Mouse (Mus musculus) heart, postnatal 25 days (tissue): ENCODE measurements around the gene Exo5. TPM values are rescaled to one million over a fixed set of nuclear protein-coding genes. Genes with fewer than 3 reads are reported as not detected.
A peak's percentile ranks its signal among the peaks of the same experiment; 100 is the strongest.

Experiments used
- DNase-seq: peaks from one replicate; pipeline ENCODE4 v3.0.0; 2022; ENCODE audit warnings: low spot score
- intact Hi-C: fragments of 180-260 bp; cut with DNase I; formaldehyde crosslinking; loops from one replicate; pipeline ENCODE4 v1.15.1; 2025
- total RNA-seq, 2 experiments: library from RNA; stranded (reverse); gene quantifications; 2 replicates each; pipeline ENCODE4 v1.2.3; 2021

The Exo5 gene
- total RNA-seq: 1 to 10 TPM; 3.9 to 4.4 TPM

DNA sequence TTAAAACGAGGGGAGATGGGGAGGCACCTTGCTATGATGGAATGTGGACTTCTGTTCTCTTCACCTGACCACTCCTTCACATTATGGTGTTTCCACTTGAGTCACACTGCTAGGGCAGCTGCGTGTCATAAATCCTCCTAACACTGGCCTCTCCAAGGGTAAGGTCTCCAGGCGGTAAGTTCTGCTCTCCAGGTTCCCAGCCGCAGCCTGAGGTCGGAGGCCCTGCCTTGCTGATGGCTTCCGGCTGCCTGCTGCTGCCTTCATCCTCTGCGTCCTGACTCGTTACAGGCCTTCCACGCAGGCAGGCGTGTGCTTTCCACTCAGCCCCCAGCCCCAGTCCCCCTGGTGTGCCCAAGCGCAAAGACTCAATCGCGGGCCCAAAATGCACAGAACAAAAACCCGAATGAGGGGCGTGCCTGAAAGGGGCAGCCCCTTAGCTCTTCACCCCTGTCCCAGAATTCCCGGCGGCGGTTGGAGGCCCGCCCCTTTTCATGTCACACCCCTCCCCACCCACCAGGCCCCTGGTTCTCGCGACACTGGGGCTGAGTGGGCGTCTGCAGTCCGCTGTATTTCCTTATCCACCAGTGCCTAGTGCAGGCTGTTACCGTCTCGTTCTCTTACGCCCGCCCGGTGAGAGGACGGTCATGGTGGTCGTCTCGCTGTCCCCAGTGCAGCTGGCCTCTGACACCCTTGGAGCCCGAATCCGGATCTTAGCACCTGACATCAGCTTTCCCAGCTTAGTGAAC is at the start of gene Exo5:
Gene Exo5, minus strand, starts transcription at position 464 of the 746 bp plus-strand sequence.
- peak; percentile 83 for DNase-seq
- intact Hi-C loops: no loop called here

DNA sequence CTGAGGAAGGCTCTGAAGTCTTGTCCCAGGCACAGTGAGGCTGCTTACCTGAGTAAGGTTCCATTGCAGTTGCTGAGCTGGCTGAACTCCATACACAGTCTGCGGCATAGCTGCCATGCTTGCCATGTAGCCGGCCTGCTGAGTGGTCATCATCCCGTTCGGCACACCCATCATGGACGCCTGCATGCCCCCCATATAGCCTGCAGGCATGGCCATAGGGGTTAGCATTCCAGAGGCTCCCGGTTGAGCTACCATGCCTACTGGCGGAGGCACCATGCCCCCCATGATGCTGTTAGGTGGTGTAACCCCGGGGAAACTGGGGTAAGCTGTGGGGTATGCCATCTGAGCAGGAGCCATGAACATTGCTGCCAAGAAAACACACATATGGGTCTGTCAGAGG is 47.0 kb upstream of the Exo5 start:
- no peak for DNase-seq
- intact Hi-C loops: no loop called here

DNA sequence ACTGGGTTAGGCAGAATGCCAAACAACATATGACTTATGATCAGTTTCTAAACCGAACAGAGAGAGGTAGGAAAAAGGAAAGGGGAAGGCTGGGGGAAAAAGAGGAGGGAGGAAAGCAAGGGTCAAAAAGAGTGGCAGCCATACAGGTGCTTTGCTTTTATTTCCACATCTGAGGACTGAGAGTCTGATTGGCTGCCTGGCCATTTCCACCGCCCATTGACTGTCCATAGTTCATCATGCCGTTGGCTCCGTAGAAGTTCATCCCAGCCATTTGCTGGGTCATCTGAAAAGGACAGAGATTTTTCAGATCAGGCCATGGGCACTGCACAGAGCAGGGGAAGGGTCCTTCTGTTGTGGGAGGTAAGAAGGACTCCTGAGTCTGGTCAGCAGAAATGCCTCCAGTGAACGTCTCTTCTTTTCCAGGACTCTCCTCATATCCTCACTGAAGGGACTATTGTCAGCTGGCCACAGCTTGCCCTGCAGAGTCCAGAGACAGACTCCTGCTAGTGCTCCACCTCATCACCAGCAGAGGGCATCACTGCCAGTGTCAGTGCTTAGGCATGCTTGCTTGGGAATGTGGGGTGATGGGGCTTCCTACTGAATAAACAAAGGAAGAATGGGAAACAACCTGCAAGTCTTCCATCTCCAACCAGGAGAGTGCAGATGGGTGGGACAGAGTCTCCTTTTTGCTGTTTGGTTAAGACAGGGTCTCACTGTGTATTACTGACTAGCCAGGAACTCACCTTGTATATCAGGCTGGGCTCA is 44.7 kb upstream of the Exo5 start:
- no peak for DNase-seq
- intact Hi-C loops: no loop called here

DNA sequence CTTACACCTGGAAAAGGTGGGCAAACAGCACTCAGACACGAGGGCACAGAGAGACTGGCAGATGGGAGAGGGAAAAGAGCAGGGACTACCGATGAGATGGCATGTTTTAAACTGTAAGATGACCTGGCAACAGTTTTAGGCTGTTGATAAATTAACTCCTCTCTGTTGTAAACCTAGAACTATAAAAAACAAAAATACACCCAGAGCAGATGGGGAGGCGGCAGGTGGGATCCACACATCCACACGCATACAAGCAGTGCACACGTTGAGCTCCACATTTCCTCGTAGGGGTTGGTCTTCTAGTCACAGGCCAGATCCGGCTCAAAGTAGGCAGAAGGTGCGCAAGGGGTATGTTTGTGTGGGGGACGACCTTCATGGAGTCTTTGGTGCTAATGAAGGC is 43.7 kb upstream of the Exo5 start:
- DNase-seq: no peak
- intact Hi-C loops: no loop called here

DNA sequence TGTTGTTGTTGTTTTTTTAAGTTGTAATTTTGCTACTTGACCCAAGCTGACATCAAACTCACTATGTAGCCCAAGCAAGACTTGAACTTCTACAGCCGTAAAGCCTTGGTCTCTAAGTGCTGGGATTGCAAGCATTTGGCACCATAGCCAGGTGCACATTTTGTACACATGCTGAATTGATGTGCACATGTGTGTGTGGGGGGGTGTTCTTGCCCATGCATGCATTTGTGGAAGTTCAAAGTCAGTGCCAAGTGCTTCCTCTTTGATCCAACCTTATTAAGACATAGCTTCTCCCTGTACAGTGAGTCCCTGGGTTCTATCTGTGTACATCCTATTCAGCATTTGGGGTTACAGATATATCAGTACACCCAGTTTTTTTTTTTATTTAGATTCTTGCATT is 30.8 kb upstream of the Exo5 start:
- intact Hi-C loops: no loop called here
- DNase-seq: no peak

DNA sequence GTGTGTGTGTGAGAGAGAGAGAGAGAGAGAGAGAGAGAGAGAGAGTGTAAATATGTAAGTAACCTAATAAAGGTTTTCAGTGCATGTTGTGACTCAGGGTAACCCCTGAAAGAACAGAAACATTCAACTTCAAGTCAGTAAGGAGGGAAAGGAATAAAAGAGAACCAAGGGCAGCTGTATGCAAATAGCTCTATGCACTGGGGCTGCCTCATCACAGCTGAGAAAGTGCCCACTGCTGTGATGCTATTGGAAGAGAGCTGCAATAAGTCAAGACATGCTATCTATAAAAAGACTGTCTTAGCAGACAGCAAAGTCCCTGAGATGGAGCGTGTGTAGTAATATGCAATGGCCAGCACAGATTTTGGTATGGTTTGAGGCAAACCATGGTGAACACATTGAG is 28.9 kb upstream of the Exo5 start:
- intact Hi-C loops: no loop called here

DNA sequence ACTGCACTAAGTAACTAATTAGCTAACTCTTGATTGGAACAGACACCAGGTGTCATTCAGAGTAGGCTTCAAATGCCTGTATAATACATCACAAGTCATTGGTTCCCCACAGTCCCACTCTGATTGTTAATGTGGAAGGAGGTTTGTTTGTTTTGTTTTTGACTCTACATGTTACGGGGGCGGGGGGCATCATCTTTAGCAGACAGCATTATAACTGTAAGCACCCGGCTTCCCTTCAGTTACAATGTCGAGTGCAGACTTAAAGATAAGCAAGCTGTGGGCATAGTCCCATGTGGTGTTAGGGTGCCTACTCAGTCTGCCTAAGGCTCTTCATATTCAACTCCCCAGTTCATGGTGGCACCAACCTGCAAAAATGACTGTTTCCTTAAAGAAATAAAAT is 28.2 kb upstream of the Exo5 start:
- no peak for DNase-seq
- intact Hi-C loops: no loop called here

More for the DNA sequence above, 28.9 kb upstream of the Exo5 start:
- DNase-seq: no peak

DNA sequence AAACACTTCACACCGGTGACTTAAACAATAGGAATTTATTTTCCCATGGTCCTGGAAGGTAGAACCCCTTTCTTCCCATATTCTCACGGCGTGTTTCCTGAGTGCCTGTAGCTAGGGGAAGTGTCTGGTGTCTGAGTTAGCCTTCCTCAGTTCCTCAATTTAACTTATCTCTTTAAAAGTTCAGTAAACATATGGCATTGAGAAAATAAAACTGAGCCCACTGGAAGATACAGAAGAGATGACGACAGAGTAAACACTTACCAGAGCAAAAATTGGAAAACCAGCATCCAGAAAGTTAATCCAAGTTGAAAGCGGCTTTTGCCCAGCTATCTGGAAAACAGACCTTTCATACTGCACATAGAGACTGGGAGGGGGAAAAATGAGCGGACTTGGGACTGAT is 27.3 kb upstream of the Exo5 start:
- intact Hi-C loops: no loop called here
- DNase-seq: no peak

DNA sequence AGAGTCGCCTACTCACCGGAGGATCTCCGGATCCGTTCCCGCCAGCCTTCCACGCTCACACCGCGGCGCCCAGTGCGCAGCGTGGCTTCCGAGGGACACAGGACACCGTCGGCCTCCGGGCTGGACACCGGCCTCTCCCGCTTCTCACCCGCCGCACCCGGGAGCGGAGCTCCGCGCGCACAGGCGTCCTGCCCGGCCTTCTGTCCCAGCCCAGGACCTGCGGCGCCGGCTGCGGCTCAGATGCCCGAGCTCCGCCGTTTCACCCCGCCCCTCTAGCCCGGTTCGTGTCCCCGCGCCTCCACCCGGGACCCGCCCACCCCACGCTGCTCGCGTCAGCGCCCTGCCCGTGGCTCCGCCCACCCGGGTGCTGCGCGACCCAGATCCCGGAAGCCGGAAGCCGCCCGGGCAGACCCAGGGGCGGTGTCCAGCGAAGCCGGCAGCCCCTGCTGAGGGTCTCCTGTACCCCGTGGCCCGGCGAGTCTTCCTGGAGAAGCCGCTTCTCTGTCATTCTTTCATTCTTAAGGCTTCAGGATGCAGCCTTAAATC is 26.7 kb upstream of the Exo5 start, which contains the start of gene Zfp69:
Gene Zfp69, minus strand, starts transcription at position 272 of the 546 bp plus-strand sequence.
- DNase-seq: peak; percentile 82
- intact Hi-C loops: no loop called here

DNA sequence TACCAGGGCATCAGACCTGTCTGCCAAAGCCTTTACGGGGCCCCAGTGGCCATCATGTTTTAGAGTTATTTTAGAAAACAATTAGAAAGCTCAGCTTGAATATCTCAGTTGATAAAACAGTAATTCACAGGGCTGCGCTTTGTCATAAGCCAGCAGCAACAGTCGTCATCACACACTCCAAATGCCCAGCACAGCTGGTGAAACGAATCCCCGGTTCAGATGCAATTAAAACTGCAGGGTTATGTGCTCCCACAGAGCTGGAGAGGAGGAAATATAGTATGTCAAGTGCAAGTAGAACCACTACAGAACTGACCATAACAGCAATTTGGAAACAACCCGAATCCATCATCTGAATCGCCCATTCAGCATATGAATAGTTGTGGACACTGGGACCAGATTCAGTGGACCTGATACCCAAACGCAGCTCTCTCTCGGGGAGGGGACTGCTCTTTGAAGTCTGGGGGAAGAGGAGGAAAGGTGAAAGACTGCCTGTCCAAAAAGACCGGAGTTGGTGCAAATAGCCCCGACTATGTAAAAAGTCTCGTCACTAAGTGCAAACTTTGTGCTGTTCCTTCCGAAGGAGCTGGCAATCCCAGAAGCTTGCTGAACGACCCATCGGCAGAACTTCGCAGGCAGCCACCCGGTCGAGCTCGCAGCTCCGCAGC is 26.1 kb upstream of the Exo5 start:
- DNase-seq: no peak
- intact Hi-C loops: no loop called here

DNA sequence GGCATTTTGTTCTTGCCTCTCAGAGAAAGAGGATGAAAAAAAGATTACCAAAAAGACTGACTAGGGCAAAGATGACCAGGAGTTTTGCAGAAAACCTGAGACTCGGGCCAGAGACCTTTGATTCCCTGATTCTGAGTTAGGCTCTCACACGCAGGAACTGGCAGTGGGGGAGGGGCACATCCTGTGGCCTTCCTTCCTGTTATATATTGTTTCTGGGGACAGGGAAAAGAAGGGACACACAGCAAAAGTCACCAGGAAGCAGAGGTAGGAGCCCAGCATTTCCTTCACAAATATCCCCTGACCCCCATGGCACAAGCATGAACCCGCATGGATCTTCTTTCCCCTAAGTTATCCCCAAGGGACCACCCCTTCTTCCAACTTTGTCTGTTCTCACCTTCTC is 24.1 kb upstream of the Exo5 start:
- intact Hi-C loops: no loop called here

DNA sequence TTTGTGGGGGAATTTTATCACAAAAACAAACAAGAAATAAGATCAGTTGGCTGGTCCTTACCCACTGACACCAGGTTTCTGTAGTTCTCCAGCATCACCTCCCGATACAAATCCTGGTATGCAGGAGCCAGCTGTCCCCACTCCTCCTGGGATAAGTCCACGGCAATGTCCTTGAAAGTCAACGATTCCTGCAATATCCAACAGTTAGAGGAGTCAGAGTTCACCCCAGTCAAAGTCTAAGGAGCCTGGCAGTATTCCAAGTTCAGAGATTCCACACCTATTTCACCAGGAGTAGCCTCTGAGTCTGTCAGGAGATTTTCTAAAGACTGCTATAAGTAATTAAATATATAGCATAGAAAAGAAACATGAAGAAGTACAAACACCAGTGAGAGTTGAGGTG is 10.2 kb upstream of the Exo5 start:
- DNase-seq: no peak
- intact Hi-C loops: no loop called here

More for the DNA sequence above, 24.1 kb upstream of the Exo5 start:
- no peak for DNase-seq

DNA sequence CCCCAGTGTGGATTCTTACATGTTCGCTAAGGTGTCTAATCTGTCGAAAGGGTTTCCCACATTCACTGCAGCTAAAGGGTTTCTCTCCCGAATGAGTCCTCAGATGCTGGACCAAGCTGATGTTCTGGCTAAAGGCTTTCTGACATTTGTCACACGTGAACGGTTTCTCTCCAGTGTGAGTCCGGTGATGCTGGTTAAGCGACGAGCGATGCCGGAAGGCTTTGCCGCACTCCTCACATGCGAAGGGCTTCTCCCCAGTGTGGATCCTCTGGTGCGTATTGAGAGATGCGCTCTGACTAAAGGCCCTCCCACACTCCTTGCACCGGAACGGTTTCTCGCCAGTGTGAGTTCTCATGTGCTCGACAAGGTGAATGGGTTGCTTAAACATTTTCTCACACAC is 5.9 kb upstream of the Exo5 start:
- DNase-seq: no peak
- intact Hi-C loops: no loop called here

DNA sequence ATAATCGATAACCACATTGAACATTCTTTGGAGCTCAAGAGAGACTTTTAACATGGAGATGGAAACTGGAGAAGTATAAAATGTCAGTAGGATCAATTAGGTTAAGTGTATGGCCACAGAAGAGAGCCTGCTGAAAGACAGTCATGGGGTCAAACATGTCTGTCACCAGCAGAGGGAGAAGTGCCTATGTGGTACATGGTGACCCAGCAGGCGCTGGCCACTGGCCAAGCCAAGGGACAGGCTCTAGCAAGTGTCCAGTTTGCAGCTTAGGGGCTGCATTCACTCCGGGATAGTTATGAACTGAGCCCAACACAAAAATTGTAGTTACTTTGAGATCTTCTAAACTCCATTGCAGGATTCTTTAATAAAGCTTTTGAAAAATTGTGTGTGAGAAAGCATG is 3.9 kb upstream of the Exo5 start:
- DNase-seq: no peak

DNA sequence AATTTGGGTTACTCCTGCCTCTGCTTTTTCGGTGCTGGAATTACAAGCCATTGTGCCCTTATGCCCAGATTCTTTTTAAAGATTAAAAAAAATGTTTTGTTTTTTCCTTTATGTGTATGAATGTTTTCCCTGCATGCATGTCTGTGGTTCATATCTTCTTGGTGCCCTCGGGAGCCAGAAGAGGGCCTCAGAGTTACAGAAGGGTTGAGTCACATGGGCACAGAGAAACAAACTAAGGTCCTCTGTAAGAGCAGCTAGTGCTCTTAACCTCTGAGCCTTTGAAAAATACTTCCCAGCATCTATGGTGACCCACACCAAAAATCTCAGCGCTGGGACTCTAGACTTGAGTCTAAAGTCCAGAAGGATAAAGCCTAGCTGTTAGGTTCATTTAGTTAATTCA is 569 bp upstream of the Exo5 start:
- intact Hi-C loops: no loop called here
- DNase-seq: no peak

More for the DNA sequence above, 3.9 kb upstream of the Exo5 start:
- intact Hi-C loops: no loop called here

DNA sequence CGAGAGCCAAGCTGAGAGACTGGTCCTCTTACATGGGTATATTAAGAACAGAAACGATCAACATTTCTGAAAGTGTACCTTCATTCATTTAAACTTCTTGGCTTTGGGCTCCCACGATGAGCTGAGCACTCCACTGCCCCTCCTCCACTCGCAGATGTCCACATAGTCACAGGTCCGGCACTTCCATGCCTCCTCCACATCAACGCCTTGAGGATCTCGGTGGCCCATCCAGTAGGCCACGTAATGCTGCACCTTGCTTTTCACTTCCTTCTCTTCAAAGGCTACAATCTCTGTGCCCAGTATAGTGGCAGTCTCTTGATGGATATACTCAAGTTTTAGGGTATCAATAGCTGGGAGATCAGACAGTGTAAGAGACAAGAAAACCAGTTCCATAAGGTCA is 3.4 kb downstream of the Exo5 start:
- no peak for DNase-seq
- intact Hi-C loops: no loop called here

DNA sequence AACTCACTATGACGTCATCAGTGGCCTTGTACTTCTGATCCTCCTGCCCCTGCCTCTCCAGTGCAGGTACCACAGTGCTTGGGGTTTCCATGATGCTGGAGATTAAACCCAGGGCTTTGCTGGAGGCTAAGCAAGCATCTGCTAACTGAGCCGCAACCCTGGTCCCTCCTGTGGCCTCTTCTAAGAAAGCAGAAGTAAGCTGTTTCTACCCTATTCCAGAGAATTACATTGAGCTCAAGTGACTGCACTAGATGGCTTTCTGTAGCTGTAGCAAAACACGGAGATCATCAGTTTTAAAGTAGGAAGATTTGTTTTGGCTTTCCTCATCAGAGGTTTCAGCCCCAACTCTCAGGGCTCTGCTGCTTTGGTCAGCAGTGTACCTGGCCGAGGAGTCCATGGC is 10.3 kb downstream of the Exo5 start:
- no peak for DNase-seq
- intact Hi-C loops: no loop called here

DNA sequence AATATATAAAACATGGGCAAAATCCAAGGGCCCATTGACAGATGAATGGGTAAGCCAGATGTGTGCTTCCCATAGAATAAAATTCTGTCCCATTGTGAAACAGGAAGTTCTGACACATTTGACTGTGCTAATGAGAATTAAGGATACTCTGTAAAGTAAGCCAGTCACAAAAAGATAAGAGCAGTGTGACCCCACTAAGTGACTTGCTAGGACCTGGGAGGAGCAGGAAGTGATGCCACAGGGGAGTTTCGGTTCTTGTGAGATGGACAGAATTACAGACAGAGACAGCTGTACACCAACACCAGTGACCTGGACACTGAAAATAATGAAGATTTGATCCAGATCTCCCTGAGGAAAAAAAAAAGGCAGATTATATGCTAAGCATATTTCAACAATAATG is 11.0 kb downstream of the Exo5 start:
- intact Hi-C loops: no loop called here
- DNase-seq: no peak

DNA sequence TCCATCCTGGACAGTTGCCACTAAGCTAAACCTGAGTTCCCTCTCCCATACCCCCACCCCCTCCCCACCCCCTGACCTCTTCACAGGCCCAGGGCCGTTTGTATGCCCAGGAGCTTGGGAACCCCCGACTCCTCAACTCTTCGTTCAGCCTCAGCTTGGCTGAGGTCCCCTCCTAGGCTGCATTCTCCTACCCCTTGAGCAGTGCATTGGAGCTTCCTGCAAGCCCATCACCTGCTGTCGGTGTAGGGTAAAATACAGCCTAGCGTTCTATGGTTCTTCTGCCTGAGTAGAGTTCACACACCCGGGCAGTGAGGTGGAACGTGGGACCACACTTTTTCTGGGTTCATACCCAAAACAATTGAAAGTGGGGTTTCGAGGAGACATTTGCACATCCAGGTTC is 11.4 kb downstream of the Exo5 start:
- no peak for DNase-seq
- intact Hi-C loops: no loop called here

DNA sequence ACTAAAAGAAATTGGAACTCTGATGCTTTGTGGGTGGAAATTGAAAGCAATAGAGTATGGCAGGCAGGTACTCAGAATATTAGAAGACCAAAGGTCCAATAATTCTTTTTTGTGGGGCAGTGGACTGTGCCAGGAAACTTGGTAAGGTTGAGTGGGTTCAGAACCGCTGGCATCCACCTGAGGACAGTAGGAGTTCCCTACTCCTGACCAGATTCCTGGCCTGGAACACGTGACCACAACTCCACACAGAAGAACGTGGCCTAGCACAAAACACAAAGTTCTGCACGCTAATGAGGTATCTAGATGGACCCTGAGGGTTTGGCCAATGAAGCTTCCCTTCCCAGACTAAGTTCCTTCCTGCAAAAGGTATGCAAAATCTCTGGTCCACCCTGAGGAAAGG is 12.0 kb downstream of the Exo5 start:
- no peak for DNase-seq
- intact Hi-C loops: no loop called here

DNA sequence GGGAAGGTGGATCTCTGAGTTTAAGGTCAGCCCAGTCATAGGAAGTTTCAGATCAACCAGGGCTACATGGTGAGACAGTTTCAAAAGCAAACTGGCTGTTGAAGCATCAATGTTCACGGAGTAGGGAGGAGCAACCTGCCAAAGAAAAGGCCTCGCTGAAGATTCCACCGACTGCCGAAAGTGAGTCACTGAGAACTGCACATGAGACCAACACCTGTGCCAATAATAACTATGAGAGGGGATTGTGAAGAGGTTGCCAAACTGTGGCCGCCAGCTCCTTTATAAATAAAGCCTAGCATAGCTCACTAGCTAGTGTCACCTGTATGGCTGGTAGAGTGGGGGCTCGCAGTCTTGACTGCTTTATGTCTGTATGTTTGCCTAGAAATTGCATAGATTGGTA is 13.7 kb downstream of the Exo5 start:
- no peak for DNase-seq
- intact Hi-C loops: no loop called here
